Mouse (Mus musculus): ENCODE measurements at regions not wholly inside any gene's neighbourhood (a gene's known extent, or its start where the extent isn't known, plus 50 kb on each side); places are given as distances from the start of the nearest gene placed in this dataset.

- TF ChIP-seq CTCF (IDR thresholded peaks at IDR 0.05) = no peak
- no peak for TF ChIP-seq EP300 (IDR thresholded peaks at IDR 0.05)
Observed at GRCm38 (mm10) chr9:91610401-91610800, 244.8 kb upstream of the Zic1 start.

Measured in lung, postnatal 0 days (tissue).